Mouse (Mus musculus): Measurements from ENCODE around the gene Slc39a13.

DNA sequence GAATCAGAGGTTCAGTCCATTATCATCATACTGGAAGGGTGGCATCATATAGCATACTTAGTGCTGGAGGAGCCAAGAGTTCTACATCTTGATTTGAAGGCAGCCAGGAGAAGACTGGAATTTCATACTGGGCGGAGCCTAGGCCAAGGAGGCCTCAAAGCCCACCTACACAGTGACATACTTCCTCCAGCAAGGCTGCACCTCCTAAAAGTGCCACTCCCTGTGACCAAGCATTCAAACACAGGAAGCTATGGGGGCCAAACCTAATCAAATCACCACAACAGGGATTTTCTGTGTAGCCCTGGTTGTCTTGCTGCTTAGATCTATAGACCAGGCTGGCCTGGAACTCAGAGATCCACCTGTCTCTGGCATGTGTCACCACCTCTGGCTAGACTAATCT, 46.3 kb downstream of the Slc39a13 start:
- TF ChIP-seq POLR2A (IDR thresholded peaks at IDR 0.05; ENCODE audit: extremely low read depth, insufficient read depth, low read length) (no peak), CTCF (IDR thresholded peaks at IDR 0.05; ENCODE audit: low read depth, low read length) (no peak)
